In genomic region chr7:28248957-28249356, GRCm38 (mm10) we compare ENCODE assay signal across 33 mouse cellular contexts. TPM values are rescaled to one million over a fixed set of nuclear protein-coding genes. Genes with fewer than 3 reads are reported as not detected.
A peak's percentile ranks its signal among the peaks of the same experiment; 100 is the strongest.
DNase-seq lines count a peak whose midpoint lies in the region; ATAC-seq and TF ChIP-seq lines count a peak whose summit lies in the region.
"Had no signal": no experiment of that assay in that cellular context is flagged by ENCODE, and none has a peak within 500 bp of the region (broad histone marks: within the 10 kb centered on the region; RNA-seq: fewer than 3 reads in every experiment).

No protein-coding gene starts in this region.

- 81% methylated on average over 3 of the region's 3 CpGs for WGBS in liver, embryonic 14.5 days (ENCODE audit: insufficient replicate concordance)
- 97% methylated on average over 3 of the region's 3 CpGs for WGBS in limb, embryonic 10.5 days

- H3K27ac ChIP-seq in liver, embryonic 14.5 days = no peak overlapping the region
- no peak overlapping the region for H3K27ac ChIP-seq in MEL (ENCODE audit: control insufficient read depth, low read depth, low read length)
- H3K27ac ChIP-seq in limb, embryonic 10.5 days = no peak overlapping the region
- H3K27ac ChIP-seq: embryonic facial prominence, embryonic 10.5 days; embryonic facial prominence, embryonic 13.5 days; forebrain, embryonic 12.5 days; forebrain, embryonic 15.5 days; heart, embryonic 15.5 days; hindbrain, embryonic 10.5 days; hindbrain, embryonic 13.5 days; intestine, embryonic 15.5 days had no signal

- H3K4me1 ChIP-seq in liver, embryonic 14.5 days (replicated peaks; ENCODE audit: control insufficient read depth in 2 of 2, insufficient read depth in 2 of 2, low read length in 1 of 2) = no peaks in the 10 kb centered on the region
- H3K4me1 ChIP-seq in MEL (ENCODE audit: control insufficient read depth in 1 of 2, insufficient read depth in 2 of 2, low read length in 2 of 2) = peaks cover 0 to 4% of the 10 kb centered on the region in 2 experiments; a peak in 1 of 4 replicates
- no peaks in the 10 kb centered on the region for H3K4me1 ChIP-seq in limb, embryonic 10.5 days
- H3K4me1 ChIP-seq: embryonic facial prominence, embryonic 10.5 days; embryonic facial prominence, embryonic 13.5 days; forebrain, embryonic 12.5 days; forebrain, embryonic 15.5 days; heart, embryonic 12.5 days; heart, embryonic 15.5 days; hindbrain, embryonic 10.5 days; hindbrain, embryonic 13.5 days; intestine, embryonic 15.5 days had no signal

- H3K27me3 ChIP-seq in liver, embryonic 14.5 days (ENCODE audit: control insufficient read depth, insufficient read depth, low read length) = no peaks in the 10 kb centered on the region
- H3K27me3 ChIP-seq in MEL (ENCODE audit: control insufficient read depth in 1 of 2, insufficient read depth in 2 of 2, low read length in 2 of 2) = no peaks in the 10 kb centered on the region
- H3K27me3 ChIP-seq in limb, embryonic 10.5 days (ENCODE audit: low read depth, poor library complexity, severe bottlenecking) = no peaks in the 10 kb centered on the region
- H3K27me3 ChIP-seq: embryonic facial prominence, embryonic 13.5 days; forebrain, embryonic 12.5 days; forebrain, embryonic 15.5 days; heart, embryonic 12.5 days; heart, embryonic 15.5 days; hindbrain, embryonic 13.5 days; intestine, embryonic 15.5 days had no signal

- peak; percentile 12 for TF ChIP-seq RAD21 in MEL (IDR thresholded peaks at IDR 0.05; ENCODE audit: low read depth, low read length)

- H3K9me3 ChIP-seq in liver, embryonic 14.5 days (ENCODE audit: control insufficient read depth, low read length) = no peaks in the 10 kb centered on the region
- no peaks in the 10 kb centered on the region for H3K9me3 ChIP-seq in MEL (replicated peaks; ENCODE audit: insufficient read depth, low read length)
- no peaks in the 10 kb centered on the region for H3K9me3 ChIP-seq in limb, embryonic 10.5 days (replicated peaks)
- H3K9me3 ChIP-seq: embryonic facial prominence, embryonic 13.5 days; forebrain, embryonic 12.5 days; forebrain, embryonic 15.5 days; heart, embryonic 15.5 days; hindbrain, embryonic 13.5 days; intestine, embryonic 15.5 days had no signal

- no peaks in the 10 kb centered on the region for H3K79me2 ChIP-seq in MEL (ENCODE audit: control insufficient read depth, insufficient read depth, low read length, poor library complexity)

- TF ChIP-seq EP300 in liver, embryonic 14.5 days (IDR thresholded peaks at IDR 0.05; ENCODE audit: low read depth) = no peak
- TF ChIP-seq EP300 in MEL (IDR thresholded peaks at IDR 0.05; ENCODE audit: low read depth in 1 of 2, low read length in 2 of 2) = no peak

- no peak overlapping the region for H3K4me2 ChIP-seq in liver, embryonic 14.5 days (ENCODE audit: low read depth)
- H3K4me2 ChIP-seq: embryonic facial prominence, embryonic 13.5 days; forebrain, embryonic 12.5 days; forebrain, embryonic 15.5 days; heart, embryonic 12.5 days; heart, embryonic 15.5 days; hindbrain, embryonic 13.5 days; intestine, embryonic 15.5 days had no signal

- no peak for ATAC-seq in liver, embryonic 14.5 days (ENCODE audit: insufficient read depth)
- ATAC-seq: forebrain, embryonic 15.5 days; hindbrain, embryonic 16.5 days; intestine, embryonic 15.5 days had no signal

- H3K4me3 ChIP-seq in liver, embryonic 14.5 days (ENCODE audit: insufficient read depth in 1 of 2, low read depth in 2 of 2, low read length in 2 of 2) = no peak overlapping the region
- no peak overlapping the region for H3K4me3 ChIP-seq in MEL (ENCODE audit: control insufficient read depth in 1 of 2, insufficient read depth in 1 of 2, low read depth in 2 of 2, low read length in 2 of 2)
- H3K4me3 ChIP-seq in limb, embryonic 10.5 days = no peak overlapping the region
- H3K4me3 ChIP-seq: embryonic facial prominence, embryonic 10.5 days; embryonic facial prominence, embryonic 13.5 days; erythroblast, embryonic 14.5 days; forebrain, embryonic 12.5 days; forebrain, embryonic 15.5 days; heart, embryonic 12.5 days; heart, embryonic 15.5 days; hindbrain, embryonic 10.5 days; hindbrain, embryonic 13.5 days; intestine, embryonic 15.5 days had no signal

- H3K9ac ChIP-seq in liver, embryonic 14.5 days (replicated peaks) = no peak overlapping the region
- no peak overlapping the region for H3K9ac ChIP-seq in MEL (ENCODE audit: control insufficient read depth, low read depth, low read length, poor library complexity, severe bottlenecking)
- H3K9ac ChIP-seq: embryonic facial prominence, embryonic 13.5 days; forebrain, embryonic 12.5 days; forebrain, embryonic 15.5 days; heart, embryonic 12.5 days; heart, embryonic 15.5 days; hindbrain, embryonic 13.5 days; intestine, embryonic 15.5 days had no signal

- H3K36me3 ChIP-seq in liver, embryonic 14.5 days (replicated peaks; ENCODE audit: control insufficient read depth, insufficient read depth, low read depth) = no peaks in the 10 kb centered on the region
- H3K36me3 ChIP-seq in MEL (ENCODE audit: control insufficient read depth in 1 of 2, insufficient read depth in 2 of 2, low read length in 2 of 2) = peaks cover 0 to 3% of the 10 kb centered on the region in 2 experiments; a peak in 2 of 4 replicates
- no peaks in the 10 kb centered on the region for H3K36me3 ChIP-seq in limb, embryonic 10.5 days
- H3K36me3 ChIP-seq: embryonic facial prominence, embryonic 10.5 days; embryonic facial prominence, embryonic 13.5 days; forebrain, embryonic 12.5 days; forebrain, embryonic 15.5 days; G1E; heart, embryonic 12.5 days; heart, embryonic 15.5 days; hindbrain, embryonic 10.5 days; hindbrain, embryonic 13.5 days; intestine, embryonic 15.5 days had no signal

- no peak for DNase-seq in liver, embryonic 14.5 days (ENCODE audit: low read depth in 3 of 3, low spot score in 3 of 3)
- no peak for DNase-seq in liver
- no peak for DNase-seq in MEL (ENCODE audit: low read depth, low spot score)
- DNase-seq in limb, embryonic 10.5 days (ENCODE audit: low spot score) = peak; percentile 15
- DNase-seq in adrenal gland, adult (ENCODE audit: inconsistent age in 2 of 2, low spot score in 1 of 2) = no peak
- no peak for DNase-seq in cerebellum, adult 11 months
- DNase-seq: adrenal gland, adult 8-10 months; adrenal gland, postnatal 36 days; B cell, adult 2 months; cerebellum, adult 11-12 months; cerebellum, adult 8-10 months; cerebellum, postnatal 10 days; cerebellum, postnatal 36 days; embryo, embryonic 11 days; gastrocnemius, postnatal 25 days; heart, adult 18-20 months; heart, postnatal 10 days; heart, postnatal 36 days; kidney, adult 18-20 months had no signal

- no peak for TF ChIP-seq POLR2A in MEL (IDR thresholded peaks at IDR 0.05; ENCODE audit: control insufficient read depth in 1 of 2, insufficient read depth in 1 of 2, low read depth in 1 of 2, low read length in 2 of 2, poor library complexity in 1 of 2)

- TF ChIP-seq CTCF in liver, embryonic 14.5 days (IDR thresholded peaks at IDR 0.05; ENCODE audit: low read depth) = 0 out of 2 replicates have a peak, but pooled peaks have one; percentile 13
- TF ChIP-seq CTCF in MEL (IDR thresholded peaks at IDR 0.05 in 2 of 3, conservative IDR thresholded peaks at IDR 0.05 in 1 of 3; ENCODE audit: control insufficient read depth in 1 of 3, insufficient read depth in 1 of 3, low read depth in 2 of 3, low read length in 3 of 3, poor library complexity in 1 of 3, severe bottlenecking in 1 of 3) = peak in 2 of 3 experiments; percentile 17 to 29; a peak in 3 of 6 replicates

TF ChIP-seq in MEL, 35 proteins besides CTCF, POLR2A, EP300 and RAD21 (continues in another document):
- TF ChIP-seq MAZ (IDR thresholded peaks at IDR 0.05; ENCODE audit: low read depth, low read length) (no peak), ELF1 (IDR thresholded peaks at IDR 0.05; ENCODE audit: low read depth, low read length) (no peak), MEF2A (IDR thresholded peaks at IDR 0.05; ENCODE audit: extremely low read depth, insufficient replicate concordance, low read depth, low read length, poor library complexity, severe bottlenecking) (no peak), MAFK (IDR thresholded peaks at IDR 0.05; ENCODE audit: borderline replicate concordance, low read depth, low read length) (no peak), E2F4 (IDR thresholded peaks at IDR 0.05; ENCODE audit: borderline replicate concordance, low read depth, low read length) (no peak), ETS1 (IDR thresholded peaks at IDR 0.05; ENCODE audit: low read depth, low read length) (no peak), SMC3 (IDR thresholded peaks at IDR 0.05; ENCODE audit: low read depth, low read length) (no peak), TAL1 (IDR thresholded peaks at IDR 0.05; ENCODE audit: low read length) (no peak), TBP (IDR thresholded peaks at IDR 0.05; ENCODE audit: low read depth, low read length) (no peak)

RNA-seq across cellular contexts. Expression of gene Eid2, which starts 18.7 kb away (rescaled TPM):
- polyA plus RNA-seq in liver, embryonic 14.5 days (2012; rRNA removed) = 1.3 and 2.3 TPM in 2 replicates
- polyA plus RNA-seq in liver, embryonic 14.5 days (2014; fragmentation: Nextera tagmentation; extraction: Ambion mirVana) = 0.38 and 1.1 TPM in 2 replicates
- not detected in 2 replicates for total RNA-seq in MEL (2012; rRNA removed)
- not detected for polyA plus RNA-seq in MEL (2012; ENCODE audit: insufficient read depth in 1 of 2, insufficient read length in 2 of 2, low read depth in 1 of 2, low replicate concordance in 2 of 2, missing spikeins in 1 of 2)
- polyA plus RNA-seq in limb, embryonic 10.5 days (2016; fragmentation: Nextera tagmentation; extraction: Ambion mirVana) = 2.9 and 3.9 TPM in 2 replicates
- total RNA-seq: CH12.LX had no signal

RNA-seq across cellular contexts. Expression of gene Eid2b, which starts 28.6 kb away (rescaled TPM):
- 1.5 and 1.7 TPM in 2 replicates for polyA plus RNA-seq in liver, embryonic 14.5 days (2012; rRNA removed)
- polyA plus RNA-seq in liver, embryonic 14.5 days (2014; fragmentation: Nextera tagmentation; extraction: Ambion mirVana) = 1.4 and 2.1 TPM in 2 replicates
- 3.2 TPM in 2 replicates for total RNA-seq in MEL (2012; rRNA removed)
- 1 to 10 TPM in 1 of 2 experiments, not detected in 1; 5.3 TPM for polyA plus RNA-seq in MEL (2012; ENCODE audit: insufficient read depth in 1 of 2, insufficient read length in 2 of 2, low read depth in 1 of 2, low replicate concordance in 2 of 2, missing spikeins in 1 of 2)
- 7.6 and 11.2 TPM in 2 replicates for polyA plus RNA-seq in limb, embryonic 10.5 days (2016; fragmentation: Nextera tagmentation; extraction: Ambion mirVana)

RNA-seq across cellular contexts. Expression of gene Selenov, which starts 42.0 kb away (rescaled TPM):
- polyA plus RNA-seq in liver, embryonic 14.5 days (2012; rRNA removed) = not detected in 2 replicates
- polyA plus RNA-seq in liver, embryonic 14.5 days (2014; fragmentation: Nextera tagmentation; extraction: Ambion mirVana) = not detected in 2 replicates
- not detected in 2 replicates for total RNA-seq in MEL (2012; rRNA removed)
- polyA plus RNA-seq in MEL (2012; ENCODE audit: insufficient read depth in 1 of 2, insufficient read length in 2 of 2, low read depth in 1 of 2, low replicate concordance in 2 of 2, missing spikeins in 1 of 2) = not detected
- polyA plus RNA-seq in limb, embryonic 10.5 days (2016; fragmentation: Nextera tagmentation; extraction: Ambion mirVana) = not detected in 2 replicates
- total RNA-seq: CH12.LX; G1E; gastrocnemius, adult 8-10 months; gastrocnemius, postnatal 25 days; heart, adult 18-20 months; heart, postnatal 10 days; heart, postnatal 36 days had no signal
- polyA plus RNA-seq: erythroblast, embryonic 14.5 days; G1E; heart, embryonic 12.5 days; heart, embryonic 15.5 days; intestine, embryonic 15.5 days had no signal

RNA-seq across cellular contexts. Expression of gene Dll3, which starts 53.1 kb away (rescaled TPM):
- 0.03 and 0.04 TPM in 2 replicates for polyA plus RNA-seq in liver, embryonic 14.5 days (2012; rRNA removed)
- polyA plus RNA-seq in liver, embryonic 14.5 days (2014; fragmentation: Nextera tagmentation; extraction: Ambion mirVana) = not detected in 2 replicates
- 0.15 and 0.16 TPM in 2 replicates for total RNA-seq in MEL (2012; rRNA removed)
- under 1 TPM in 1 of 2 experiments, not detected in 1; 0.57 TPM for polyA plus RNA-seq in MEL (2012; ENCODE audit: insufficient read depth in 1 of 2, insufficient read length in 2 of 2, low read depth in 1 of 2, low replicate concordance in 2 of 2, missing spikeins in 1 of 2)
- polyA plus RNA-seq in limb, embryonic 10.5 days (2016; fragmentation: Nextera tagmentation; extraction: Ambion mirVana) = 0.56 and 2.3 TPM in 2 replicates
- total RNA-seq: gastrocnemius, adult 8-10 months; gastrocnemius, postnatal 25 days; heart, adult 18-20 months; heart, postnatal 10 days; heart, postnatal 36 days had no signal
- polyA plus RNA-seq: erythroblast, embryonic 14.5 days had no signal
